Mouse (Mus musculus): ENCODE results near the gene Prkar1a.

DNA sequence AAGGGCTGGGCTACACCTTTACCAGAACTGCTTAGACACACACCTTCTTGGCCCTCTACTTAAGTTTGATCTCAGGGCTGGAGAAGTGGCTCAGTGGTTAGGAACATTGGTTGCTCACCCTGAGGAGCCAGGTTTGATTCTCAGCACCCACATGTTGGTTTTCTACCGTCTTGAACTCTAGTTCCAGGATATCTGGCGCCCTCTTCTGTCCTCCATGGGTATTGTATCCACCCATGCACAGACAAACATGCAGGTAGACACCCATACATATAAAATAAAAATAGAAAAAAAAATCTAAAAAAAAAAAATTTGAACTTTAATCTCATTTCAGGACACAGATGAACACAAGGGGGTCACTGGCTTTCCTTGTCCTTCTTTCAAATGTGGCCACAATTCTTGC lies 50.6 kb downstream of the Prkar1a start:
- TF ChIP-seq TCF12 (IDR thresholded peaks at IDR 0.05; ENCODE audit: insufficient read depth, poor library complexity, severe bottlenecking) (no peak), CEBPB (IDR thresholded peaks at IDR 0.05; ENCODE audit: insufficient read depth, poor library complexity, severe bottlenecking) (no peak), POLR2A (IDR thresholded peaks at IDR 0.05; ENCODE audit: insufficient read length, low read depth) (no peak), MYOG (IDR thresholded peaks at IDR 0.05; ENCODE audit: control insufficient read depth in 1 of 3, insufficient read depth in 1 of 3, insufficient read length in 2 of 3, low read depth in 2 of 3) (no peak), USF1 (IDR thresholded peaks at IDR 0.05; ENCODE audit: low read depth) (no peak), TCF3 (IDR thresholded peaks at IDR 0.05; ENCODE audit: insufficient read length, low read depth) (no peak), MYOD1 (IDR thresholded peaks at IDR 0.05; ENCODE audit: control insufficient read depth in 1 of 3, insufficient read length in 2 of 3, low read depth in 2 of 3) (no peak), E2F4 (IDR thresholded peaks at IDR 0.05; ENCODE audit: insufficient read depth) (no peak)
